Comparison of ENCODE assay signal across 8 mouse cellular contexts in the genomic region with DNA sequence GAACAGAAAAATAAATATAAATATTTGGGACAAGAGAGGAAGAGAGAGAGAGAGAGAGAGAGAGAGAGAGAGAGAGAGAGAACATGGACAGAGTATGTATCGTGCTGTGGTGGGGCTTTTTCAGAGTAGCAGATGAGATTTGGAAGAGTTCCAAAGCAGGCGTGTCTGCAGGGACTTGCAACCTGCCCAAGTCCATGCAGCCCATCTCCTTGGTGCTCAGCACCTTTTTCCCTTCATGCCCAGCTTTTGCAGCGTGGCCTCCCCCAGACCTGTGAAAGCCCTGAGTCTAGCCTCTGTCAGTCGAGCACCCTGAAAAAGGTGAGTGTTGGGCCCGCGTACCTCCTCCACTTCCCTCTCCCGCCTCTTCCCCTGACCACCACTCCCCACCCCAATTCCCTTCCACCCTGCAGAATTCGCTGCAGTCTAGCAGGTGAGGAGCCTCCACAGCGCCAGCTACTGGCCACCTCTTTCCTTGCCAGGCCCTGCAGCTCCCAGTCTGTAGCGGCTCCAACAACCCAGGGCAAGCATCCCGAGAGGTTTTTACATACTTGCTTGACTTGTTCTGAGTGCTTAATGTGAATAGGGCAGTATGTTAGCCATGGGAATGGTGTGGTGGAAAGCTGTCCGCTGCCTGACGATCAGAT. TPM values are rescaled to one million over a fixed set of nuclear protein-coding genes. Genes with fewer than 3 reads are reported as not detected.
DNase-seq lines count a peak whose midpoint lies in the region; ATAC-seq and TF ChIP-seq lines count a peak whose summit lies in the region.

No protein-coding gene starts in this region.

- no peak for ATAC-seq in forebrain, embryonic 12.5 days (ENCODE audit: low FRiP score)
- ATAC-seq in intestine, postnatal 0 days = no peak
- ATAC-seq in liver, embryonic 12.5 days = peak; percentile 61
- peak; percentile 61; the same call in 1 of the 2 replicates for ATAC-seq in neural tube, embryonic 15.5 days (ENCODE audit: low FRiP score)

- peaks cover 12% of the 10 kb centered on the region for H3K36me3 ChIP-seq in forebrain, embryonic 12.5 days (replicated peaks)
- H3K36me3 ChIP-seq in intestine, postnatal 0 days (ENCODE audit: control insufficient read depth, insufficient read depth) = peaks cover 12% of the 10 kb centered on the region; the same call in 1 of the 2 replicates
- H3K36me3 ChIP-seq in liver, embryonic 12.5 days = peaks cover 22% of the 10 kb centered on the region
- peaks cover 15% of the 10 kb centered on the region for H3K36me3 ChIP-seq in neural tube, embryonic 15.5 days

- 20% methylated on average over 13 of the region's 13 CpGs for WGBS in forebrain, embryonic 12.5 days
- 15% methylated on average over 13 of the region's 13 CpGs for WGBS in intestine, postnatal 0 days
- 16% methylated on average over 13 of the region's 13 CpGs for WGBS in liver, embryonic 12.5 days (ENCODE audit: insufficient replicate concordance)
- 27% methylated on average over 13 of the region's 13 CpGs for WGBS in neural tube, embryonic 15.5 days

- H3K9me3 ChIP-seq in forebrain, embryonic 12.5 days = no peaks in the 10 kb centered on the region
- no peaks in the 10 kb centered on the region for H3K9me3 ChIP-seq in intestine, postnatal 0 days (ENCODE audit: control insufficient read depth)
- H3K9me3 ChIP-seq in liver, embryonic 12.5 days (replicated peaks) = no peaks in the 10 kb centered on the region
- H3K9me3 ChIP-seq in neural tube, embryonic 15.5 days (replicated peaks) = no peaks in the 10 kb centered on the region

- TF ChIP-seq CTCF in intestine, postnatal 0 days (IDR thresholded peaks at IDR 0.05; ENCODE audit: low read depth) = peak; percentile 85

- no peak overlapping the region for H3K27ac ChIP-seq in forebrain, embryonic 12.5 days
- no peak overlapping the region for H3K27ac ChIP-seq in intestine, postnatal 0 days (ENCODE audit: low read depth, low read length)
- H3K27ac ChIP-seq in liver, embryonic 12.5 days = no peak overlapping the region
- no peak overlapping the region for H3K27ac ChIP-seq in neural tube, embryonic 15.5 days (replicated peaks)

- H3K9ac ChIP-seq in forebrain, embryonic 12.5 days = no peak overlapping the region; the same call in 1 of the 2 replicates
- no peak overlapping the region for H3K9ac ChIP-seq in intestine, postnatal 0 days (ENCODE audit: low read depth, low read length)
- peak overlapping the region; percentile 14; the same call in 1 of the 2 replicates for H3K9ac ChIP-seq in liver, embryonic 12.5 days
- no peak overlapping the region for H3K9ac ChIP-seq in neural tube, embryonic 15.5 days (replicated peaks)

- H3K27me3 ChIP-seq in forebrain, embryonic 12.5 days = peaks cover 3% of the 10 kb centered on the region; the same call in 1 of the 2 replicates
- no peaks in the 10 kb centered on the region for H3K27me3 ChIP-seq in intestine, postnatal 0 days (replicated peaks; ENCODE audit: control insufficient read depth, insufficient read depth, low read length)
- no peaks in the 10 kb centered on the region for H3K27me3 ChIP-seq in liver, embryonic 12.5 days (replicated peaks)
- no peaks in the 10 kb centered on the region for H3K27me3 ChIP-seq in neural tube, embryonic 15.5 days (replicated peaks)

- H3K4me3 ChIP-seq in forebrain, embryonic 12.5 days (replicated peaks) = no peak overlapping the region
- no peak overlapping the region for H3K4me3 ChIP-seq in intestine, postnatal 0 days (ENCODE audit: low read depth, low read length)
- H3K4me3 ChIP-seq in liver, embryonic 12.5 days = peak overlapping the region; percentile 0; the same call in 1 of the 2 replicates
- no peak overlapping the region for H3K4me3 ChIP-seq in neural tube, embryonic 15.5 days (replicated peaks)

- H3K4me1 ChIP-seq in forebrain, embryonic 12.5 days = peaks cover 13% of the 10 kb centered on the region
- peaks cover 2% of the 10 kb centered on the region; the same call in 1 of the 2 replicates for H3K4me1 ChIP-seq in intestine, postnatal 0 days (replicated peaks; ENCODE audit: control insufficient read depth, insufficient read depth, low read length)
- peaks cover 31% of the 10 kb centered on the region for H3K4me1 ChIP-seq in liver, embryonic 12.5 days
- peaks cover 21% of the 10 kb centered on the region for H3K4me1 ChIP-seq in neural tube, embryonic 15.5 days

- DNase-seq in 3T3-L1 (ENCODE audit: low read depth, low spot score) = peak; percentile 60
- peak; percentile 16 to 45 for DNase-seq in CD8-positive naive resting alpha-beta T cell, adult 2 months (ENCODE audit: low read depth in 2 of 2, low spot score in 2 of 2)
- peak; percentile 55 for DNase-seq in cerebellum, adult 11 months
- DNase-seq in thymus, postnatal 14 days = peak; percentile 64

- 0 out of 2 replicates have a peak overlapping the region, but pooled peaks have one; percentile 15 for H3K4me2 ChIP-seq in forebrain, embryonic 12.5 days
- no peak overlapping the region for H3K4me2 ChIP-seq in intestine, postnatal 0 days (replicated peaks; ENCODE audit: low read depth)
- peak overlapping the region; percentile 91 for H3K4me2 ChIP-seq in liver, embryonic 12.5 days
- peak overlapping the region; percentile 20 for H3K4me2 ChIP-seq in neural tube, embryonic 15.5 days

RNA-seq across cellular contexts. Expression of gene Smpd4, which starts 1.1 kb away (rescaled TPM):
- 43.6 and 52.8 TPM in 2 replicates for polyA plus RNA-seq in forebrain, embryonic 12.5 days (2016; fragmentation: Nextera tagmentation; extraction: Ambion mirVana)
- 8.7 and 9.0 TPM in 2 replicates for polyA plus RNA-seq in intestine, postnatal 0 days (2015; fragmentation: Nextera tagmentation; extraction: Ambion mirVana)
- polyA plus RNA-seq in liver, embryonic 12.5 days (2016; fragmentation: Nextera tagmentation; extraction: Ambion mirVana) = 31.3 and 31.8 TPM in 2 replicates
- 25.8 and 28.8 TPM in 2 replicates for polyA plus RNA-seq in neural tube, embryonic 15.5 days (2015; fragmentation: Nextera tagmentation; extraction: Ambion mirVana)

RNA-seq across cellular contexts. Expression of gene Ccdc74a, which starts 28.2 kb away (rescaled TPM):
- polyA plus RNA-seq in forebrain, embryonic 12.5 days (2016; fragmentation: Nextera tagmentation; extraction: Ambion mirVana) = 5.8 and 6.3 TPM in 2 replicates
- 8.0 and 9.4 TPM in 2 replicates for polyA plus RNA-seq in intestine, postnatal 0 days (2015; fragmentation: Nextera tagmentation; extraction: Ambion mirVana)
- 3.0 and 3.2 TPM in 2 replicates for polyA plus RNA-seq in liver, embryonic 12.5 days (2016; fragmentation: Nextera tagmentation; extraction: Ambion mirVana)
- 13.7 and 14.0 TPM in 2 replicates for polyA plus RNA-seq in neural tube, embryonic 15.5 days (2015; fragmentation: Nextera tagmentation; extraction: Ambion mirVana)

RNA-seq across cellular contexts. Expression of gene Slc7a4, which starts 35.0 kb away (rescaled TPM):
- 5.5 and 6.6 TPM in 2 replicates for polyA plus RNA-seq in forebrain, embryonic 12.5 days (2016; fragmentation: Nextera tagmentation; extraction: Ambion mirVana)
- 28.3 and 31.0 TPM in 2 replicates for polyA plus RNA-seq in intestine, postnatal 0 days (2015; fragmentation: Nextera tagmentation; extraction: Ambion mirVana)
- polyA plus RNA-seq in liver, embryonic 12.5 days (2016; fragmentation: Nextera tagmentation; extraction: Ambion mirVana) = 1.7 TPM in 2 replicates
- 40.4 and 46.1 TPM in 2 replicates for polyA plus RNA-seq in neural tube, embryonic 15.5 days (2015; fragmentation: Nextera tagmentation; extraction: Ambion mirVana)

RNA-seq across cellular contexts. Expression of gene P2rx6, which starts 56.4 kb away (rescaled TPM):
- 0.42 and 0.59 TPM in 2 replicates for polyA plus RNA-seq in forebrain, embryonic 12.5 days (2016; fragmentation: Nextera tagmentation; extraction: Ambion mirVana)
- 0.73 and 1.1 TPM in 2 replicates for polyA plus RNA-seq in intestine, postnatal 0 days (2015; fragmentation: Nextera tagmentation; extraction: Ambion mirVana)
- polyA plus RNA-seq in liver, embryonic 12.5 days (2016; fragmentation: Nextera tagmentation; extraction: Ambion mirVana) = 0.08 TPM in 2 replicates
- polyA plus RNA-seq in neural tube, embryonic 15.5 days (2015; fragmentation: Nextera tagmentation; extraction: Ambion mirVana) = 2.6 and 2.8 TPM in 2 replicates

RNA-seq across cellular contexts. Expression of gene Lrrc74b, which starts 57.0 kb away (rescaled TPM):
- polyA plus RNA-seq in forebrain, embryonic 12.5 days (2016; fragmentation: Nextera tagmentation; extraction: Ambion mirVana) = 0.17 and 0.31 TPM in 2 replicates
- 0.44 and 0.80 TPM in 2 replicates for polyA plus RNA-seq in intestine, postnatal 0 days (2015; fragmentation: Nextera tagmentation; extraction: Ambion mirVana)
- polyA plus RNA-seq in liver, embryonic 12.5 days (2016; fragmentation: Nextera tagmentation; extraction: Ambion mirVana) = 0.07 TPM in 1 of 2 replicates, not detected in the other
- polyA plus RNA-seq in neural tube, embryonic 15.5 days (2015; fragmentation: Nextera tagmentation; extraction: Ambion mirVana) = 0.98 and 1.3 TPM in 2 replicates

Comparison
In these comparisons a context has a peak if more than half of its experiments do, and no peak if none do; other contexts are left out.
1. ATAC-seq: peak in liver, embryonic 12.5 days (single experiment) and neural tube, embryonic 15.5 days (single experiment); none in forebrain, embryonic 12.5 days (single experiment) and intestine, postnatal 0 days (single experiment).
2. Peak in every context shown above with its lines, with median percentiles within 50 percentile points of each other: DNase-seq.